Mouse (Mus musculus) liver, adult 2 months (tissue): ENCODE measurements around the gene Ten1.

Experiments used
- CTCF ChIP-seq: fragments of 200-500 bp; IDR thresholded peaks from 2 replicates; pipeline ENCODE4 v1.5.1; 2011; ENCODE audit warnings: low read depth, low read length, control low read depth
- POLR2A ChIP-seq: fragments of 200-500 bp; IDR thresholded peaks from 2 replicates; pipeline ENCODE4 v1.6.1; 2011; ENCODE audit warnings: low read length, control low read depth; ENCODE audit not compliant: insufficient read depth; ENCODE audit errors: extremely low read depth

- TF ChIP-seq POLR2A: no peak
- peak; percentile 82 for TF ChIP-seq CTCF
Observed at GRCm38 (mm10) chr11:116226414-116226813, 27.8 kb downstream of the Ten1 start.
